Mouse (Mus musculus) liver, embryonic 13.5 days (tissue): ENCODE data around the gene Iars. TPM values are rescaled to one million over a fixed set of nuclear protein-coding genes. Genes with fewer than 3 reads are reported as not detected.

Experiments used
- ATAC-seq: fragments of 200-750 bp; cut with Nextera tagmentation; 2 replicates; pipeline ENCODE4 v1.8.0; 2017; ENCODE audit warnings: low read depth, mild to moderate bottlenecking, moderate number of reproducible peaks, moderate library complexity
- DNase-seq: peaks from one replicate; pipeline ENCODE4 v3.0.0; 2022
- H3K27ac ChIP-seq: fragments of 300-500 bp; sonication (generic); 2 replicates; pipeline ENCODE4 v1.5.1; 2015; ENCODE audit warnings: moderate library complexity, mild to moderate bottlenecking, inconsistent platforms
- H3K27me3 ChIP-seq: fragments of 300-500 bp; sonication (generic); 2 replicates; pipeline ENCODE4 v1.6.1; 2015; ENCODE audit warnings: mild to moderate bottlenecking, inconsistent platforms
- H3K36me3 ChIP-seq: fragments of 300-500 bp; sonication (generic); 2 replicates; pipeline ENCODE4 v1.6.1; 2015; ENCODE audit warnings: mild to moderate bottlenecking, inconsistent platforms
- H3K4me1 ChIP-seq: fragments of 300-500 bp; sonication (generic); replicated peaks from 2 replicates; pipeline ENCODE4 v1.6.1; 2015; ENCODE audit warnings: inconsistent platforms
- H3K4me2 ChIP-seq: fragments of 300-500 bp; sonication (generic); 2 replicates; pipeline ENCODE4 v1.6.1; 2015; ENCODE audit warnings: inconsistent platforms, mild to moderate bottlenecking, moderate library complexity
- H3K4me3 ChIP-seq: fragments of 300-500 bp; sonication (generic); replicated peaks from 2 replicates; pipeline ENCODE4 v1.5.1; 2015; ENCODE audit warnings: mild to moderate bottlenecking, inconsistent platforms
- H3K9ac ChIP-seq: fragments of 300-500 bp; sonication (generic); 2 replicates; pipeline ENCODE4 v1.6.1; 2015; ENCODE audit warnings: mild to moderate bottlenecking, inconsistent platforms
- H3K9me3 ChIP-seq: fragments of 300-500 bp; sonication (generic); replicated peaks from 2 replicates; pipeline ENCODE4 v1.6.1; 2016; ENCODE audit warnings: inconsistent platforms
- WGBS: fragments of 180-500 bp; shearing (Covaris S2); methylation state at CpG from one replicate; pipeline ENCODE4 v1.1.7; 2015; ENCODE audit not compliant: insufficient replicate concordance; 5-methylcytosine and 5-hydroxymethylcytosine counted together
- polyA plus RNA-seq: library from polyadenylated mRNA; unstranded; fragments of >200 nt; fragmentation: Nextera tagmentation; extraction: Ambion mirVana; gene quantifications from 2 replicates; pipeline ENCODE4 v1.2.1, GENCODE M21; 2015

Iars gene
- 57.3 and 73.9 TPM in 2 replicates for polyA plus RNA-seq

DNA sequence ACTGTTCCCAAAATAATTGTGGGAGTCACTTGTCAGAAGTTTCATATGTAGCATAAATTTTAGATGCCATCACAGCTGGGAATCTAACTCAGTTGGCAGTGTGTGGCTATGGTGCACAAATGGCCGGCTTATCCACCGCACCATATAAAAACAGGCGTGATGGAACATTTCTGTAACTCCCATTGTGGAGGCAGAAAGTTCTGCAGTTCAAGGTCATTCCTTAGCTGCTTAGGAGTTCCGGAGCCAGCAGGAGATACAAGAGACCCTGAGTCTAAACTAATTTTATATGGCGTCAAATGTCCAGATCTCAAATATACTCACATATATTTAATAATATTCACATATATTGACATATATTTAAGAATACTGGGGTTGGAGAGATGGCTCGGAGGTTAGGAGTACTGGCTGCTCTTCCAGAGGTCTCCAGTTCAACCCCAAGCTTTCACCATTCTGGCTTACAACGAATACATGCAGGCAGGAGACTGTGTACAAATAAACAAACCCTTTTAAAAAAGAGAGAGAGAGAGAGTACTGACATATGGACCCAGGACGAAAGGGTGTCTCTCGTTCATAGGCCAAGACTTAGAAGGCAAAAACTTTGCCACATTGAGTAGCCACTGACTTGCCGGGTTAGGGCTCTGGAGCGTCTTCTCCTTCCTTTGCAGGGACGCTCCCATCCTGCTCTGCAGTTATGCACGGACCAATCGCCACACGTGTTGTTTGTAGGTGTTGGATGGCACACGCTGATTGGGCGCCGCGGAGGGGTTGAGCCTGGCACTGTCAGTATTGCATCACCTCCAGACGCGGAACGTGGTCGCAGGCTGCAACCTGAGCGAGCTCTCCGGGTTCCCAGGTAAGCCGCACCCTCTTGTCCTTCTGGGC, at the start of gene Iars:
Iars (plus strand) TSS at position 750 of the 882 bp plus-strand sequence.
- H3K9ac ChIP-seq: peak within 1 kb of the TSS; percentile 90
- no peaks in the 10 kb centered on the region for H3K27me3 ChIP-seq
- H3K4me3 ChIP-seq: peak within 1 kb of the TSS; percentile 84
- no peaks in the 10 kb centered on the region for H3K9me3 ChIP-seq
- H3K27ac ChIP-seq: peak within 1 kb of the TSS; percentile 89
- peak; percentile 100 for ATAC-seq
- H3K36me3 ChIP-seq: peaks cover 27% of the 10 kb centered on the region
- peak; percentile 99 for DNase-seq
- H3K4me1 ChIP-seq: peaks cover 32% of the 10 kb centered on the region
- peak within 1 kb of the TSS; percentile 79 for H3K4me2 ChIP-seq
- WGBS: 4% methylated on average over 26 of the region's 26 CpGs

DNA sequence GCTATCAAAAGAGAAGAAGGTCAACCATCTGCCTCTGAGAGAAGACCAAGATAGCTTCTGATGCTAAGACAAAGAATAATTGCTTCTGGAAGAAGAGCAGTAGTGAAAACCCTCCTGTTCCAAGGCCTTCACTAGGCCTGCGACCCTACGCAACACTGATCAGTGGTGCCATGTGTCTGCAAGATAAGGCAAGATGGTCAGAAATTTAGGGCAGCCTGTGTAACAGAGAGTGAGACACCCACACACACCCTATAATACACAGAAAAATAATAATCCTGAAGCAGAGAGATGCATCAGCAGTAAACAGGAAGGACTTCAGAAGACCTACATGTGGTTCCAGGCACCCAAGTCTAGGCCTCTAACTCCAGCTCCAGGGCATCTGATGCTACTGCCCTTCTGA, 41.9 kb upstream of the Iars start:
- H3K27ac ChIP-seq: peak overlapping the region; percentile 65
- peaks cover 26% of the 10 kb centered on the region for H3K4me1 ChIP-seq
- no peak overlapping the region for H3K4me3 ChIP-seq
- DNase-seq: peak; percentile 48
- H3K9me3 ChIP-seq: no peaks in the 10 kb centered on the region
- peaks cover 41% of the 10 kb centered on the region for H3K36me3 ChIP-seq
- 0 out of 2 replicates have a peak overlapping the region, but pooled peaks have one; percentile 1 for H3K4me2 ChIP-seq
- 29% methylated on average over 2 of the region's 2 CpGs for WGBS
- H3K9ac ChIP-seq: no peak overlapping the region
- H3K27me3 ChIP-seq: no peaks in the 10 kb centered on the region
- peak; percentile 98 for ATAC-seq

DNA sequence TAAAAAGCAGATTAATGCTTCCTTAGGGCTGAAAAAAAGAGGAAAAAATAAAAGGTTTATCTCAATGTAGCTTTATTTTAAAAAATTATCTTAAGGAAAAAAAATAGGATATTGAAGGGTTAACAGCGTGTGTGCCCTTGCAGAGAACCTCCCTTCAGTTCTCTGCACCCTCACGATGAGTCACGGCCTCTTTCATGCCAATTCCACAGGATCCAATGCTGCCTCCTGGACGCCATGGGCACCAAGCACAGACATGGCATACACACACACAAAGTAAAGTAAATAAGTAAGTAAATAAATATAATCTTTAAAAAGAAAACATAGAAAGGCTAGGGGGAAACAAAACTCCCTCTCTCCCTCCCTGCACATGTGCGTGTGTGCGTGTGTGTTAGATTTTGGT, 39.2 kb upstream of the Iars start:
- no peak overlapping the region for H3K27ac ChIP-seq
- no peaks in the 10 kb centered on the region for H3K9me3 ChIP-seq
- 80% methylated on average over 6 of the region's 6 CpGs for WGBS
- H3K4me1 ChIP-seq: peaks cover 24% of the 10 kb centered on the region
- H3K27me3 ChIP-seq: no peaks in the 10 kb centered on the region
- ATAC-seq: no peak
- H3K4me3 ChIP-seq: no peak overlapping the region
- H3K36me3 ChIP-seq: peaks cover 42% of the 10 kb centered on the region
- H3K9ac ChIP-seq: no peak overlapping the region
- H3K4me2 ChIP-seq: no peak overlapping the region
- no peak for DNase-seq

DNA sequence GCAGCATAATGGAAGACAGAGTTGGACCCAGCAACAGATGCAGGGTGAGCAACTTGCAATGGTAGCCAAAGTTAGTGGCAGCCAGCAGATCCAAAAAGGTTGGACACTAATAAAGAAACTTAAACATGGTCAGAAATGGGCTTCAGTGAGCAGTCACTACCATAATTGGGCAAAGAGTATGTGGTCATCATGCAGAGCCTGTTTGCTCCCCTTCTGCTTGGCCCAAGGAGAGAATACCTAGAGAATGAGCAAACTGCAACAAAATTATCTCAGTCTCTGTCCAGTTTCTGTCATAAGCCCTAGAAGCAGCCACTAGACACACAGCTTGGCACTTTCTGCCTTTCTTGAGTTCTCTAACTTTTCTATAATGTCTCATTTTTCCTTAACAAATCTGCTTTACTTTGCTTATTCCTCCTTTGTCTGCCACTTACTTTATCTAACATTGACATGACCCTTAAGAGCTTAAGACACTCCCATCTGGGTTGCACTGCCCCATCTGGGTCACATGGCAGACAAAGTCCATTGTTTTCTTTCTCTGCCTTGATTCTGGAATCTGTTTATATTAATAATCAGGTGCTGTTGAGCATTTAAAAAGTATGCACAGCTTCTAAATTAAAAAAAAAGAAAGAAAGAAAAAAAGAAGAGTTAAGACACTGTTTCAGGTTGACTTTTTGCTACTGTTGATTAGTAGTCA, 38.1 kb upstream of the Iars start:
- Histone ChIP-seq H3K36me3 (peaks cover 39% of the 10 kb centered on the region), H3K9ac (no peak overlapping the region), H3K27ac (no peak overlapping the region), H3K4me3 (no peak overlapping the region), H3K4me2 (no peak overlapping the region), H3K9me3 (no peaks in the 10 kb centered on the region), H3K4me1 (peaks cover 24% of the 10 kb centered on the region), H3K27me3 (no peaks in the 10 kb centered on the region)
- no peak for ATAC-seq
- DNase-seq: no peak

DNA sequence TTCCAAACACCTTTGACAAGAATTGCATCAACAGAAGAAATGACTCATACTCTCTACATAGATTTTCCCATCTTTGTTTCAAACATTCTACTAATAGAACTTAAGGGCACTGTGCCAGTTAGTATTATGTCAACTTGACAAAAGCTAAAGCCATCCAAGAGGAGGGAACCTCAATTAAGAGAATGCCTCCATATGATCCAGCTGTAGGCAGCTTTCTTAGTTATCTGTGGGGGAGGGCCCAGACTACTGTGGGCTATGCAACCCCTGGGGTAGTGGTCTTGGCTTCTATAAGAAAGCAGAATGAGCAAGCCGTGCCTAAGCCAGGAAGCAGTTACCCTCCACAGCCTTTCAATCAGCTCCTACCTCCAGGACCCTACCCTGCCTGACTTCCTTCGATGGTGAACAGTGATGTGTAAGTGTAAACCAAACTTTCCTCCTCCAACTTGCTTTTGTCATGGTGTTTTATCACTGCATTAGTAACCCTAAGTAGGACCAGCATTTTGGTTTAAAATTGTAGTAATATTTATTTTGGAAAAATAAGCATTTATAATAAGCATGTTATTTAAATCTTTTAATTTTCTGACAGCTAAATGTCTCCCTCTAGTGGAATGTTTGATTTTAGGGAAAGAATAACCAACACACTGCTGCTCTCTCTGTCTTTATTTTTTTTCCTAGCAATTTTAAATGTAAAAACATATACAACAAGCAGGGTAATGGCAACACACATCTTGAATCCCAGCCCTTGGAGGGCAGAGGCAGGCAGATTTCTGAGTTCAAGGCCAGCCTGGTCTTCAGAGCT, 37.0 kb upstream of the Iars start:
- peaks cover 17% of the 10 kb centered on the region for H3K4me1 ChIP-seq
- H3K9me3 ChIP-seq: no peaks in the 10 kb centered on the region
- peaks cover 38% of the 10 kb centered on the region for H3K36me3 ChIP-seq
- no peaks in the 10 kb centered on the region for H3K27me3 ChIP-seq
- WGBS: 62% methylated on average over 2 of the region's 2 CpGs
- H3K4me2 ChIP-seq: no peak overlapping the region
- DNase-seq (no peak), ATAC-seq (no peak)
- H3K9ac ChIP-seq: no peak overlapping the region
- no peak overlapping the region for H3K4me3 ChIP-seq
- no peak overlapping the region for H3K27ac ChIP-seq

DNA sequence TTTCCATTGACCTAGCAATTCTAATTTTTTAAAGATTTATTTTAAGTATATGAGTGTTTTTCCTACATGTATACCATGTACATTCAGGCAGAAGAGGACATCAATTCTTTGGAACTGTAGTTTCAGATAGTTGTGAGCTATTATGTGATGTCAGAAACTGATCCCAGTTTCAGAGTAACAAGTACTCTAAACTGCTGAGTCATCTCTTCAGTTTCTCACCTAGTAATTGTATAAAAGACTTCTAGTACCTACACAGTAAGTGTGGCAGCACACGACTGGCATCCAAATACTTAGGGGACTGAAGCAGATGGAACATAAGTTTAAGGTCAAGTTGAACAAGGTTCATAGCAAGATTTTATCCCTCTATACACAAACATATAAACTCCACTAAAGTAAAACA, 35.9 kb upstream of the Iars start:
- no peak overlapping the region; the same call in 1 of the 2 replicates for H3K27ac ChIP-seq
- H3K4me3 ChIP-seq: no peak overlapping the region
- peaks cover 15% of the 10 kb centered on the region for H3K4me1 ChIP-seq
- ATAC-seq: no peak
- DNase-seq: no peak
- WGBS: 59% methylated on average over 1 of the region's 1 CpGs
- H3K36me3 ChIP-seq: peaks cover 41% of the 10 kb centered on the region
- no peaks in the 10 kb centered on the region for H3K9me3 ChIP-seq
- no peak overlapping the region for H3K9ac ChIP-seq
- no peaks in the 10 kb centered on the region for H3K27me3 ChIP-seq
- no peak overlapping the region for H3K4me2 ChIP-seq

DNA sequence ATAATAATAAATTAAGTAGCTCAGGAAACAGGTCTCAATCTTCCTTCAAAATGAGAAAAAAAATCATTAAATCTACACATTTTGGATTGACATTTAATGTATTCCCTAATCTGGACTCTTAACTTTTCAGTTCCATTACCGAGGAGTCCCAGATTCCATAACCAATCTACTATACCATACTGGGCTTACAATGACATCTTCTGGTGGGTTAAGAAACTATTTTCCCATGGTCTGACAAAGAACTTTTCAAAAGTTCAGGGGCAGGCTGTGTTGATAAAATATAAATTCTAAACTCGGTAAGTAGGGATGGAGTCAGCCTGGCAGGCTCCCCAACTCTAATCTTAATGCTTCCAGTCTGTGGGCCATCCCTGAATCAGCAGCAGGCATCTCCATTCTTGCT, 30.8 kb upstream of the Iars start:
- no peaks in the 10 kb centered on the region for H3K27me3 ChIP-seq
- no peaks in the 10 kb centered on the region for H3K9me3 ChIP-seq
- 42% methylated on average over 2 of the region's 2 CpGs for WGBS
- peak overlapping the region; percentile 92 for H3K4me3 ChIP-seq
- H3K36me3 ChIP-seq: peaks cover 19% of the 10 kb centered on the region
- no peak for ATAC-seq
- H3K9ac ChIP-seq: peak overlapping the region; percentile 89
- no peak overlapping the region for H3K27ac ChIP-seq
- no peak for DNase-seq
- peak overlapping the region; percentile 80 for H3K4me2 ChIP-seq
- H3K4me1 ChIP-seq: peaks cover 28% of the 10 kb centered on the region

DNA sequence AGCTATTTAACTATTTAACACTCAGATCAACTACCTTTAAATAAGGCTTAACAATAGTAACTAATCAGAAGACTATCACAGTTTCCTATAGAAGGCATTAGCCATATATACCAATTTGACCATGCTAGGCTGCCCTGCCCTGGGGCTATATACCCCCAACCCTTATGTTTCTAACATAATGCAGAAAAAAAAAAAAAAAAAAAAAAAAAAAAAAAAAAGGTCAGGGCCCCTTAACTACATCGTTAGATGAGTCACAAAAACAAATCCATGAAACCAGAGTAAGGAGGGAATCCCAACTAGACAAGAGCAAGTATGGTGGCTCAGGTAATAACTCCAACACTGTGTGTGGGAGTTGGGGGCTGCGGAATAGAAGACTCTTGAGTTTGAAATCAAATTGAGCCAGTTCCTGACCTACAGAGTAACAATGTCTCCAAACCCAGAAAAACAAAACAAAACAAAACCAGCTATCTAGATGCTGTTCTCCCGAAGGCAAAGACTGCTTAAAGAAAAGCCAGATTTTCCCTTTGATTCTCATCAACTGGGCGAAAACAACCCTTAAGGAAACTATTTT, 30.0 kb upstream of the Iars start:
- DNase-seq (no peak), ATAC-seq (no peak)
- peak overlapping the region; percentile 80 for H3K27ac ChIP-seq
- WGBS: under 1% methylated on average over 4 of the region's 4 CpGs
- peaks cover 28% of the 10 kb centered on the region for H3K4me1 ChIP-seq
- no peaks in the 10 kb centered on the region for H3K9me3 ChIP-seq
- H3K4me3 ChIP-seq: peak overlapping the region; percentile 92
- no peaks in the 10 kb centered on the region for H3K27me3 ChIP-seq
- peaks cover 15% of the 10 kb centered on the region for H3K36me3 ChIP-seq
- peak overlapping the region; percentile 89 for H3K9ac ChIP-seq
- peak overlapping the region; percentile 80 for H3K4me2 ChIP-seq

DNA sequence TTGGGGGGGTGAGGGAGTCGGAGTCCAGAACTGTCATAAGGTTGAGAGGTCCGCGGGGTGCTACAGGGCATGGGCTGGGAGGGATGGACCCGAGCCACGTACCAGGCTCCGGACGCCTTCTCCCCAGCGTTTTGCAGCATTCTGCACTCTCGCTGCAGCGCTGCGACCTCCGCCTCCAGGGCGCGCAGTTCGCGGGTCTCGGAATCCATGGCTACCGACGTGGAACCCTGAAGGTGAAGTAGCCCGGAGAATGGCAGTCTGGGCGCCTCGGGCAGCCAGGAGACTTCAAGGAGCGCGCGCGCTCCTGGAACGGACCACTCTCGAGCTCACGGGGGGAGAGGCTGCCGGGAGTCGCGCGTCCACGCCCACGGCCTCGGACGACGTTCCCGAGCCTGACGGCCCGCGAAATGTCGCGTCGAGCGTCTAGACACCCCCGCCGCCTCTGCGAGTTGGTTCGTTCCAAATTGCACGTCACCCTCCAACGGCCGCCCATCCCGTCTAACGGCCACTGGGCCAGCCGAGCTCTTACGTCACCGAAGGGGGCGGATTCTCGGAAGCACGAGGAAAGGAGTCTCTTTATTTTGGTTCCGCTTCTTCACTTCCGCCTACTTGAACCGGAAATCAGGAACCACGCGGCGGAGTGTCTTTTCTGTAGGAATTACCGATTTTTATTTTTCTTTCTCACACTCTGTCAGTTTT, 29.3 kb upstream of the Iars start, which contains the start of the genes Cenpp and Nol8:
Cenpp (minus strand) TSS at position 305 of the 699 bp plus-strand sequence.
Nol8 (plus strand) TSS at position 598 of the 699 bp plus-strand sequence.
- peaks cover 15% of the 10 kb centered on the region for H3K36me3 ChIP-seq
- under 1% methylated on average over 68 of the region's 68 CpGs for WGBS
- H3K27me3 ChIP-seq: no peaks in the 10 kb centered on the region
- peak within 1 kb of the TSS; percentile 80 for H3K27ac ChIP-seq
- peak within 1 kb of the TSS; percentile 92 for H3K4me3 ChIP-seq
- ATAC-seq (peak; percentile 96), DNase-seq (peak; percentile 99)
- H3K9me3 ChIP-seq: no peaks in the 10 kb centered on the region
- peaks cover 28% of the 10 kb centered on the region for H3K4me1 ChIP-seq
- peak within 1 kb of the TSS; percentile 89 for H3K9ac ChIP-seq
- H3K4me2 ChIP-seq: peak within 1 kb of the TSS; percentile 82

DNA sequence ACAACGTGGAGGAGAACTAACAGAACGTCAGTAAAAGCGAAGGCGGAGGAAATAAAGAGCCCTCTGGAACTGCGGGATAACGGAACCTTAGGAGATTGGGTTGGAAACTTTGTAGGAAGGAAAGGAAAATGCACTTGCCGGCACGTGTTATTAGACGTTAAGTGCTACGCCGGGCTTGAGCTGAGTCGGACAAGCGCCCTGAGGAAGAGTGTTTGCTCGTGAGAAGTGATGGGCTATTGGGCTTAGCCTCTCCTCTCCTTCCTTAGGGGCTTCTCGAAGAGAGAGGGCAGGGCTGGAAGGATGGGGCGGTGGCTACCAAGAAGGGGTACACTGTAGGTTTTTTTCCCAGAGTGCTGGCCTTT, 28.7 kb upstream of the Iars start:
- H3K9ac ChIP-seq: peak overlapping the region; percentile 73
- H3K4me3 ChIP-seq: peak overlapping the region; percentile 92
- 0% methylated on average over 16 of the region's 16 CpGs for WGBS
- H3K27me3 ChIP-seq: no peaks in the 10 kb centered on the region
- peaks cover 28% of the 10 kb centered on the region for H3K4me1 ChIP-seq
- ATAC-seq (peak; percentile 53), DNase-seq (no peak)
- H3K36me3 ChIP-seq: peaks cover 12% of the 10 kb centered on the region
- peak overlapping the region; percentile 82 for H3K4me2 ChIP-seq
- H3K27ac ChIP-seq: peak overlapping the region; percentile 47
- H3K9me3 ChIP-seq: no peaks in the 10 kb centered on the region
